Mouse (Mus musculus): ENCODE measurements at regions not wholly inside any gene's neighbourhood (a gene's known extent, or its start where the extent isn't known, plus 50 kb on each side); places are given as distances from the start of the nearest gene placed in this dataset.

- DNase-seq (ENCODE audit: extremely low spot score), result no peak
Observed at GRCm38 (mm10) chr10:102943156-102943555, 86.9 kb downstream of the Alx1 start.

DNA sequence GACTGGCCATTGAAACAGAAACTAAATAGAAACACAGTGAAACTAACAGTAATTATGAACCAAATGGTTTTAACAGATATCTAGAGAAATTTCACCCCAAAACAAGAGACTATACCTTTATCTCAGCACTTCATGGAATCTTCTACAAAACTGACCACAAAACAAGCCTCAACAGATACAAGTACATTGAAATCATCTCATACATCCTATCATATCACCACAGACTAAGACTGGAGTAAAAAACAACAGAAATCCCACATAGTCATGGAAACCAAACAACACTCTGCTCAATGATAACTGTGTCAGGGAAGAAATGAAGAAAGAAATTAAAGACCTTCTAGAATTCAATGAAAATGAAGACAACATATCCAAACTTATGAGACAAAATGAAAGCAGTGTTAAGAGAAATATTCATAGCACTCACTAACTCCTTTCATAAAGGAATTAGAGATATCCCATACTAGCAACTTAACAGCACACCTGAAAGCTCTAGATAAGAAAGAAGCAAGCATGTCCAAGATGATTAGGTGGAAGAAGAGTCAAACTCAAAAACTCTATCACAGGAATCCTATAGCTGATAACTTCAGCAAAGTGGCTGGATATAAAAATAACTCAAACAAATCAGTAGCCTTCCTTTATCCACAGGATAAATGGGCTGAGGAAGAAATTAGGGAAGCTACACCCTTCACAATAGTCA, 89.0 kb downstream of the Alx1 start:
- no peak for DNase-seq (ENCODE audit: extremely low spot score)

DNA sequence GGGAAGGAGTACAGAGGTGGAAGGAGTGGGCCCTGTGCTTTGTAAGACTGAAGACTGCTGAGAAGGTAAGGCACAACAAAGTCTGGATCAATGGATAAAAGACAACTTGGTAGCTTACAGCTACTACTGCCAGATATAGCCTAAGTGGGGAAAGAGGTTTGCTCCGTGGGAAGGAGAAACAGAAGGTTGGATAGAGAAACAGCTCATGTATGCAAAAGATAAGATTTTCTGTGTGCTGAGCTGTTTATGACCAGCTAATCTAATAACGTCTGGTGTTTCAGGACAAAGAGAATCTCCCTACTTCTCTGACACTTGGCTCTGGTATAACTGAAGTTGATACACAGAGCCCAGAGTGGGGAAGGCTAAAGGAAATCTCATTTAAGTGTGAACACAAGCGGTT, 98.6 kb downstream of the Alx1 start:
- no peak for DNase-seq (ENCODE audit: extremely low spot score)

GRCm38 (mm10) chr10:102928651-102929050, 101.4 kb downstream of the Alx1 start:
- no peak for DNase-seq (ENCODE audit: extremely low spot score)

GRCm38 (mm10) chr10:102897368-102897767, 132.6 kb downstream of the Alx1 start:
- DNase-seq (ENCODE audit: extremely low spot score), result peak; percentile 9

- DNase-seq (ENCODE audit: extremely low spot score), result no peak
Observed at GRCm38 (mm10) chr10:102895952-102896351, 134.1 kb downstream of the Alx1 start.

DNA sequence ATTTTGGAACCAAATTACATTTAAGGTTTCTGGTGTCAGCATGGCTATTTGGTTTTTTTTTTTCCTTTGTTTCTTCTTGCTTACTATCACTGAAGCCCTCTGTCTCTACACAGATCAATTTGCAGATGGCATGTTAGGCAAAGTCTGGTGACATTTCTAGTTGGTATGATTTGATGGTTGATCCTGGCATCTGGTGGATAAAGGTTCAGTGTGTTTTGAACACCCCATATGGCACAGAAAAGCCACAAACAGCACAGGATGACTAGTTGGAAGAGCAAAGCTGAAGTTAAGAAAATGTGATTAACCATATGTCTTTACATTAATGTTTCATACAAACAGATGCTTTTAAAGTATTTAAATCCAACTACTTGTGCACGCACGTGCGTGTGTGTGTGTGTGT, 137.6 kb downstream of the Alx1 start:
- no peak for DNase-seq (ENCODE audit: extremely low spot score)

- no peak for DNase-seq (ENCODE audit: extremely low spot score)
Observed at GRCm38 (mm10) chr10:102889709-102890108, 140.3 kb downstream of the Alx1 start.

DNA sequence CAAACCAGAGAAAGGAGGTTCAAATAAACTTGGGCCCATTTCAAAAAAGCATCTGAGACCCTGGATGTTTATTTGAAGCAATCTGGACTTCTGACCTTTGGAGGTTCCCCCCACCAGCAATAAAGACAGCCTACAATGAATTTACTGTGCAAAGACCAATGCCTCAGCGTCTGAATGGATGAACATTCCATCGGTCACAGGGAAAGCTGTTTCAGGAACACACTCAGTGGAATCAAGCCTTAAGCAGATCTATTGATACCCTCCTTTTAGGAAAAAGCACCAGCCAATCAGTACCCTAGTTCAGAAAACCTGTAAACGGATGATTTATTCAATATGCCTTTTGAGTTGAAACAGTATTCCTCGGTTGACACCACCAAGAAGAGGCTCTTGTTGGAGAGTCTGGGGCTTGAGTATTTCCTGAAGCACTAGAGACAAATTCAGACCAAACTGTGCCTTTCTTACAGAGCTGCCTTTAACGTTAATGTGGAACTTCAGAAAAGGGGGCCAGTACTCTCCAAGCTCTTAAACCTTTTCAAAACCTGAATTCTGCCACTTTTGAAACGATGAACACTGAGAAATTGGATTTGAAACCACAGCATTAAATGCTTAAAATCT, 148.1 kb downstream of the Alx1 start:
- no peak for DNase-seq (ENCODE audit: extremely low spot score)

DNA sequence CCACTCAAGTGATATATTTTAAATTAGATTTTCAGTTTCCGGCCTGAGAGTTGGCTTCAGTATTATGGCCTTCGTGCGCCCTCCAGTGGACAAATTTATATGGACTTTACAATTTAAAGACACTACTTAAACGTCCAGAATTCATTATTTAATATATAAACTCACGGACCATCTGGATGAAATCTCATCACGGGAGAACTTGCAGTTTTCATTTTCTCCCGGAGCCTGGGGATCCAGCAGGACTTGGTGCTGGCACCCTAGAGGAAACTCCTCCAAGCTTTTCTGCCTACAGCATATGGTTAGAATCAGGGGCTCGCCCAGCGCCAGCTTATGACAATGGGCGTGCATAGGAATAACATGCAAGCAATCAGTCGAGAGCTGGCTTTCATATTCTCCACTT, 152.0 kb downstream of the Alx1 start:
- DNase-seq (ENCODE audit: extremely low spot score), result peak; percentile 41

DNA sequence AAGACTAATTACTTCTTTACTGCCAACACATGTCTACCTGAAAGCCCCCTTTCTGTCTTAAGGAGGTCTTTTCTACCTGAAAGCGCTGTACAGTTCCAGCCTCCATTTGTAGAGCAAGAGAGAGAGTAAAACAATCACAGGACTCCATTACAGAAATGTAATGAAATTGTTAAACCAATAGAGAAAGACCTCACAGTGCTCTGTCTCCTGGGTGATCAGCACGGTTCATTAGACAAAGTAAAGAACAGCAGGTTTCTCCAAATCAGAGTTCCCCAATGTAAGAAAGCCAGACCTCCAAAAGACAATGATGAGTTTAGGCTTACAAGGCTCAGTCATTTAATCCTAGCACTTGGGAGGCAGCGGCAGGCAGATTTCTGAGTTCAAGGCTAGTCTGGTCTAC, 153.1 kb downstream of the Alx1 start:
- no peak for DNase-seq (ENCODE audit: extremely low spot score)

DNA sequence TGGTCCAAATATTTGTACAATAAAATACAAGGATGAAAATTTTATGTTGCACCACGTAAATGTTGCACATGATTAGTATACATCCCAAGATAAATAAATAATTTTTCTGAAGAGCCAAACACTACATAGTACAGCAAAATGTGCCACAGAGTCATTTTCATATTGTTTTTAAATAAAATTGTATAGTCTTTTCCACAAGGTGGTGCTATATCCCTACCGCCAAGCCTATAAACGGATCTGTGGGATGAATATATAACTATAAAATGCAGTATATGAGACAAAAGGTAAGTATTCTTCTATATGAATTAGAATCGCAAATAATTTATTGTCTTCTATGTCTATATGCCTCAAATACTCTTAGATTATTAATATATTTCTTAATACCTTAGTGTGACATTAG, 163.1 kb downstream of the Alx1 start:
- DNase-seq (ENCODE audit: extremely low spot score), result no peak

DNA sequence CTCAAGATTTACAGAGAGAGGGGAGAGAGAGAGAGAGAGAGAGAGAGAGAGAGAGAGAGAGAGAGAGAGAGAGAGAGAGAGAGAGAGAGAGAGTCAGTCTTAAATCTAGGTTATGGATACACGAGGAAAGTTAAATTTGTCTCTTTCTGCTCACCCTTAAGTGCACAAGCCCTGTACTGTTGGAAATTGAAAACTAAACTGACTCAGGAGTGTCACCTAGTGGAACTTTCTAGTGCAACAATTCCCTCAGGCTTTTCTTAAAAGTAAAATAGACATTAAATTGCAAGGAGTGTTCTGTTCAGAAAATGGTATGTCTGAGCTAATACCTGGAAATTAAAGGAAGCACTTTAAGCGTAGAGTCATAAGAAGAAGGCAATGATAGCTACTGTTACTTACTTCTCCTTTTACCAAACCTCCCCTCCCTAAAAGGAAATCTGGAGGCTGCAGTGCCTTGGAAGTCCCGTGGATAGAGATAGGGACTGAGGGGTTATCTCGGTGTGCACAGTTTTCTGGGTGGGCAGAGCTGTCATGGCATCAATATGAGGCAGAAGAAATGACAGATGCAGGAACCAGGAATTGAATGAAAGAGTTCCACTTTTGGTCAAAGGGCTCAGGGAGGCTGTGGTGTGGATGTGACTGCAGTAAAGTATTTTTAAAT, 193.3 kb downstream of the Alx1 start:
- DNase-seq (ENCODE audit: extremely low spot score), result peak; percentile 19

DNA sequence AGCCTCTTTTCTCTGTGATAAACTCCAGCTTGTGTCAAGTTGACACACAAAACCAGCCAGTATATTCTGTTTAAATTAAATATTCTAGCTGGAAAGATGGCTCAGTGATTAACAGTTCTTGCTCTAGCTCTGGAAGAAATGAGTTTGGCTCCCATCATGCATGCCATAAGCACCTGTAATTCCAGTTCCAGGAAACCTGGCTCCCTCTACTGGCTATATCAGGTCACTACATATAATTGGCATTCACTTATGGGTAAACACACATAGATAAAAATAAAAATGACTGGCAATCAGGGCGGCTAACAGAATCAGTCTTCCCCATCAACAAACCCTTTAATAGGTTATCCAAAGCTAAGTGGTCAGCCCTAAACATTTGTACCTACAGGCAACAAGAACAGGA, 194.2 kb downstream of the Alx1 start:
- peak; percentile 6 for DNase-seq (ENCODE audit: extremely low spot score)

- DNase-seq (ENCODE audit: extremely low spot score), result no peak
Observed at GRCm38 (mm10) chr10:102829606-102830005, 200.4 kb downstream of the Alx1 start.

DNA sequence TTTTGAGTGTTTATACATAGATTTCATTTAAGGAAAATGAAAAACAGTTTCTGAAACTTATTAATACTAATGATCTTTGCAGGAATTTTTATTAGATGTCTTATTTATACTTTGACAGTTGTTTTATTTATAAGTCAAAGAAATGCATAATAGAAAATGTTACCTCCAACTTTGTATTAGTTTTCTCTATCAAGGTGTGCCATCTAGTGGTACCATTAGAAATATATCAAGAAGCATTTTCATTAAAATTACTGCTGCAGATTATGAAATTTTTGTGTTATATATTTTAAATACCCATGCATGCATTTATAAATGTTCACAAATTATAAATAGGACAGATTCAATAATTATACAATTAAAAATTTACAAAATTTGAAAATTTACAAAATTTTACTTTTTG, 206.6 kb downstream of the Alx1 start:
- no peak for DNase-seq (ENCODE audit: extremely low spot score)

DNA sequence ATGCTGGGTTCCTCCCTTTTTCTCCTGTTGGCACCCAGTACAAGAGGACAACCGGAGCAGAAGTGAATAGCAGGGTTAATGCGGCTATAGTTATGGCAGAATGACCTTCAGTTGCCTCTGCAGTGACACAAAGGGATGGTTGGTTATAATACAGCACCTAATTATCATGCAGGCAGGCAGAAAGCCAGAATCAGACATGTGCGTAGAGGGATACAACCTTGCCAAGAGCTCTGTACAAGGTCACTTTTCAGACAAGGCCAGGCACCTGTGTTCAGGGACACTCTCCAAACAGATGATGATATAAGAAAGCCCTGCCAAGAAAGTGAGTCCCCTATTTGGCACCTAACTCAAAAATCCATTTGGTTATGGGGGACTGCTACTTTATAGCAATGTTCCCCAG, 228.6 kb downstream of the Alx1 start:
- DNase-seq (ENCODE audit: extremely low spot score), result no peak

DNA sequence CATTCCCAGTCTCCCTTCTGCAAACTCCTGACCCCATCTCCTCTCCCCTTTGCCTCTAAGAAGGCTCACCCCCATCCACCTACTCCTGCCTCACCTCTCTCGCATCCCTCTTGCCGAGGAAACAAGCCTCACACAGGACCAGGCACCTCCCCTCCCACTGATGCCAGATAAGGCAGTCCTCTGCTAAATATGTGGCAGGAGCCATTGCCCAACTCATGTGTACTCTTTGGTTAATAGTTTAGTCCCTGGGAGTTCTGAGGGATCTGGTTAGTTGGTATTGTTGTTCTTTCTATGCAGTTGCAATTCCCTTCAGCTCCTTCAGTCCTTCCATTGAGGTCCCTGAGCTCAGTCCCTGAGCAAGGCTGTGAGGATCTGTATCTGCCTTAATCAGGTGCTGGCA, 250.8 kb downstream of the Alx1 start:
- no peak for DNase-seq (ENCODE audit: extremely low spot score)

DNA sequence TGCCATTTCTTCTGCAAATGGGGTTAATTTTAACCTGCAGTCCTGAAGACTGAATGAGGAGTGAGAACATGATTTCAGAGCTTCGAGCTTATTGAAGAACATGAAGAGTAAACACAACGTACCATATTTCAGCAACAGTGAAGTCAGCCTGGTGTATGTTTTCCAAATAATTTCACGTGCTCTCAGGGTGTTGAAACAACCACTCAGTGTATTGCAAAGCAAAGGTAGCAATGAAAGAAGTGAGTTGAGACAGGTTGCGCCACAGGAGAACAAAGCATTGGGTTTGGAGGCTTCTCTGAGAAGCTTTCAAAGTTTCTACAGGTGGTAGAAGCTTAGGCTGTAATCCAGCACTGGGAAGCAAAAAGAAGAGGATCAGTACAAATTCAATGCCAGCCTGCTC, 251.7 kb downstream of the Rassf9 start:
- DNase-seq (ENCODE audit: extremely low spot score), result no peak

DNA sequence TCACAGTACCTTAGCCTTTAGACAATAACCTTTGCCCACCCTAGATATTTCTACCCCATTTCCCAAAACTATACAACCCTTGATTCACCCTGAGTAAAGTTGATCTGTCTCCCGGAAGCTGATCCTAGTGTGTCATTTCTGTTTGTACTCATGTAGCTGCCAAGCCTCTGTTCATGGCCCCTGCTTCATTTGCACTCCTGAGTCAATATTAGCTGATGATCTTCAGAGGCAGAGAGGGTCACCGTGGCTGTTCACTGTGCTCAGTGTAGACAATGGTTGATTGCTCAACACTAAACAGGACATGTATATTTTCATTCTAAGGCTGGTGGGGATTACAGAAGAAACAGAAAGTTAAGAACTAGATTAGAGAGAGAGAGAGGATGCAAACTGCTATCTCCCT, 250.4 kb downstream of the Rassf9 start:
- no peak for DNase-seq (ENCODE audit: extremely low spot score)

GRCm38 (mm10) chr10:102735207-102735606, 223.2 kb downstream of the Rassf9 start:
- peak; percentile 12 for DNase-seq (ENCODE audit: extremely low spot score)

GRCm38 (mm10) chr10:102732420-102732819, 220.4 kb downstream of the Rassf9 start:
- no peak for DNase-seq (ENCODE audit: extremely low spot score)

DNA sequence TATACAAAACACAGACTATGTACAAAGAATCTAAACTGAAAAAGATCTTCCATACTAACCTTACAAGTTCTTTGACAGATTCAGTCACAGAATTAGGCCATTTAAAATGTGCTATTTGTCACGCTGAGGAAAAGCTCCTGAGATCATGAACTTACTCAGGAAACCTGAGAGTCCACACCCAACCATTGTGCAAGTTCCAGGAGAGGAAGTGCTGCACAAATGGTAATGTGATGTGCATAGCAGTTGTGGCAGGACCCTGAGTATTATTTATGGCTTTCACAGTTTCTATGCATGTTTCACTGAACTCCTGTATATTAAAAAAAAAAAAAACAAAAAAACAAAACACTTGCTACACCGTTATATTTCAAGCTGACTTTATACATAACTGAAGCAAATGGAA, 200.2 kb downstream of the Rassf9 start:
- DNase-seq (ENCODE audit: extremely low spot score), result no peak
